Mouse (Mus musculus) embryonic facial prominence, embryonic 13.5 days (tissue): ENCODE results near the gene Cul7. TPM values are rescaled to one million over a fixed set of nuclear protein-coding genes. Genes with fewer than 3 reads are reported as not detected.
A peak's percentile ranks its signal among the peaks of the same experiment; 100 is the strongest.

Experiments
- ATAC-seq: fragments of 200-750 bp; cut with Nextera tagmentation; 2 replicates; pipeline ENCODE4 v1.8.0; 2017; ENCODE audit warnings: low read depth; ENCODE audit not compliant: insufficient number of reproducible peaks, insufficient read depth, low FRiP score, low TSS enrichment
- H3K27ac ChIP-seq: fragments of 300-500 bp; sonication (generic); 2 replicates; pipeline ENCODE4 v1.5.1; 2015; ENCODE audit warnings: moderate library complexity, mild to moderate bottlenecking, inconsistent platforms
- H3K27me3 ChIP-seq: fragments of 300-500 bp; sonication (generic); 2 replicates; pipeline ENCODE4 v1.6.1; 2015; ENCODE audit warnings: mild to moderate bottlenecking, inconsistent platforms
- H3K36me3 ChIP-seq: fragments of 300-500 bp; sonication (generic); 2 replicates; pipeline ENCODE4 v1.6.1; 2015; ENCODE audit warnings: mild to moderate bottlenecking, inconsistent platforms
- H3K4me1 ChIP-seq: fragments of 300-500 bp; sonication (generic); 2 replicates; pipeline ENCODE4 v1.6.1; 2015; ENCODE audit warnings: inconsistent platforms
- H3K4me2 ChIP-seq: fragments of 300-500 bp; sonication (generic); 2 replicates; pipeline ENCODE4 v1.6.1; 2015; ENCODE audit warnings: moderate library complexity, mild to moderate bottlenecking, inconsistent platforms
- H3K4me3 ChIP-seq: fragments of 300-500 bp; sonication (generic); 2 replicates; pipeline ENCODE4 v1.5.1; 2015; ENCODE audit warnings: mild to moderate bottlenecking, inconsistent platforms
- H3K9ac ChIP-seq: fragments of 300-500 bp; sonication (generic); 2 replicates; pipeline ENCODE4 v1.6.1; 2015; ENCODE audit warnings: mild to moderate bottlenecking, inconsistent platforms
- H3K9me3 ChIP-seq: fragments of 300-500 bp; sonication (generic); 2 replicates; pipeline ENCODE4 v1.6.1; 2016; ENCODE audit warnings: inconsistent platforms
- WGBS: fragments of 180-500 bp; shearing (Covaris S2); methylation state at CpG from one replicate; pipeline ENCODE4 v1.1.7; 2015; ENCODE audit warnings: mixed read lengths; 5-methylcytosine and 5-hydroxymethylcytosine counted together
- polyA plus RNA-seq: library from polyadenylated mRNA; unstranded; fragments of >200 nt; fragmentation: Nextera tagmentation; extraction: Ambion mirVana; gene quantifications from 2 replicates; pipeline ENCODE4 v1.2.1, GENCODE M21; 2015

Gene Cul7
- polyA plus RNA-seq, 1 experiment from 2014 or later = 57.4 TPM

GRCm38 (mm10) chr17:46674530-46675283 lies 24.6 kb downstream of the Cul7 start:
- Histone ChIP-seq H3K4me1 (peaks cover 40% of the 10 kb centered on the region), H3K4me3 (peak overlapping the region; percentile 84), H3K9me3 (no peaks in the 10 kb centered on the region), H3K9ac (peak overlapping the region; percentile 83), H3K4me2 (peak overlapping the region; percentile 85), H3K27me3 (no peaks in the 10 kb centered on the region), H3K27ac (peak overlapping the region; percentile 98), H3K36me3 (peaks cover 60% of the 10 kb centered on the region)
- 14% methylated on average over 15 of the region's 15 CpGs for WGBS
- ATAC-seq = peak; percentile 49; the same call in 1 of the 2 replicates

- no peaks in the 10 kb centered on the region for H3K9me3 ChIP-seq
- H3K27me3 ChIP-seq = no peaks in the 10 kb centered on the region
- no peak for ATAC-seq
- 81% methylated on average over 9 of the region's 9 CpGs for WGBS
- H3K9ac ChIP-seq = peak within 1 kb of the TSS; percentile 84
- peaks cover 47% of the 10 kb centered on the region for H3K36me3 ChIP-seq
- peaks cover 41% of the 10 kb centered on the region for H3K4me1 ChIP-seq
- peak within 1 kb of the TSS; percentile 95 for H3K4me2 ChIP-seq
- H3K4me3 ChIP-seq = peak within 1 kb of the TSS; percentile 89
- peak within 1 kb of the TSS; percentile 90 for H3K27ac ChIP-seq
Observed at GRCm38 (mm10) chr17:46678416-46678815, 28.3 kb downstream of the Cul7 start, which contains the start of gene Mea1. Gene Mea1, plus strand, starts transcription at chr17:46678793.

GRCm38 (mm10) chr17:46678911-46679310 lies 28.8 kb downstream of the Cul7 start:
- no peaks in the 10 kb centered on the region for H3K9me3 ChIP-seq
- H3K4me2 ChIP-seq = peak overlapping the region; percentile 95
- peak overlapping the region; percentile 84 for H3K9ac ChIP-seq
- H3K36me3 ChIP-seq = peaks cover 52% of the 10 kb centered on the region
- H3K27ac ChIP-seq = peak overlapping the region; percentile 90
- H3K4me1 ChIP-seq = peaks cover 40% of the 10 kb centered on the region
- 31% methylated on average over 9 of the region's 9 CpGs for WGBS
- ATAC-seq = no peak
- no peaks in the 10 kb centered on the region for H3K27me3 ChIP-seq
- peak overlapping the region; percentile 89 for H3K4me3 ChIP-seq

- WGBS = under 1% methylated on average over 34 of the region's 34 CpGs
- no peaks in the 10 kb centered on the region for H3K9me3 ChIP-seq
- H3K4me2 ChIP-seq = peak overlapping the region; percentile 95
- peaks cover 60% of the 10 kb centered on the region for H3K36me3 ChIP-seq
- H3K4me1 ChIP-seq = peaks cover 32% of the 10 kb centered on the region
- peak overlapping the region; percentile 90 for H3K27ac ChIP-seq
- H3K4me3 ChIP-seq = peak overlapping the region; percentile 89
- H3K27me3 ChIP-seq = no peaks in the 10 kb centered on the region
- peak; percentile 38 for ATAC-seq
- peak overlapping the region; percentile 84 for H3K9ac ChIP-seq
Observed at GRCm38 (mm10) chr17:46679843-46680759, 30.0 kb downstream of the Cul7 start.

- H3K4me1 ChIP-seq = peaks cover 27% of the 10 kb centered on the region
- peak within 1 kb of the TSS; percentile 95 for H3K4me2 ChIP-seq
- peak within 1 kb of the TSS; percentile 89 for H3K4me3 ChIP-seq
- H3K36me3 ChIP-seq = peaks cover 60% of the 10 kb centered on the region
- H3K9me3 ChIP-seq = no peaks in the 10 kb centered on the region
- under 1% methylated on average over 49 of the region's 49 CpGs for WGBS
- H3K27me3 ChIP-seq = no peaks in the 10 kb centered on the region
- H3K9ac ChIP-seq = peak within 1 kb of the TSS; percentile 84
- H3K27ac ChIP-seq = peak within 1 kb of the TSS; percentile 90
- peak; percentile 94 for ATAC-seq
Observed at GRCm38 (mm10) chr17:46680760-46681373, 30.7 kb downstream of the Cul7 start, which contains the start of gene Klhdc3. Gene Klhdc3, minus strand, starts transcription at chr17:46680914.

- Histone ChIP-seq H3K4me3 (peak overlapping the region; percentile 89), H3K4me1 (peaks cover 27% of the 10 kb centered on the region), H3K27me3 (no peaks in the 10 kb centered on the region), H3K9ac (peak overlapping the region; percentile 84), H3K27ac (peak overlapping the region; percentile 84), H3K36me3 (peaks cover 60% of the 10 kb centered on the region), H3K4me2 (peak overlapping the region; percentile 95), H3K9me3 (no peaks in the 10 kb centered on the region)
- 11% methylated on average over 12 of the region's 12 CpGs for WGBS
- no peak for ATAC-seq
Observed at GRCm38 (mm10) chr17:46681466-46682118, 31.5 kb downstream of the Cul7 start.

- H3K9me3 ChIP-seq = no peaks in the 10 kb centered on the region
- no peak overlapping the region for H3K4me3 ChIP-seq
- WGBS = 81% methylated on average over 16 of the region's 16 CpGs
- H3K4me2 ChIP-seq = no peak overlapping the region
- peaks cover 27% of the 10 kb centered on the region for H3K4me1 ChIP-seq
- no peak overlapping the region for H3K27ac ChIP-seq
- H3K27me3 ChIP-seq = no peaks in the 10 kb centered on the region
- H3K36me3 ChIP-seq = peaks cover 59% of the 10 kb centered on the region
- H3K9ac ChIP-seq = no peak overlapping the region
- no peak for ATAC-seq
Observed at GRCm38 (mm10) chr17:46682654-46683389, 32.7 kb downstream of the Cul7 start.

- H3K4me2 ChIP-seq = no peak overlapping the region
- no peak overlapping the region for H3K9ac ChIP-seq
- H3K27ac ChIP-seq = no peak overlapping the region
- WGBS = 91% methylated on average over 6 of the region's 6 CpGs
- ATAC-seq = no peak
- H3K9me3 ChIP-seq = no peaks in the 10 kb centered on the region
- peaks cover 53% of the 10 kb centered on the region for H3K36me3 ChIP-seq
- H3K4me1 ChIP-seq = peaks cover 9% of the 10 kb centered on the region
- H3K27me3 ChIP-seq = no peaks in the 10 kb centered on the region
- no peak overlapping the region for H3K4me3 ChIP-seq
Observed at GRCm38 (mm10) chr17:46685913-46686312, 35.8 kb downstream of the Cul7 start.

GRCm38 (mm10) chr17:46690665-46691064 lies 40.5 kb downstream of the Cul7 start:
- H3K9me3 ChIP-seq = no peaks in the 10 kb centered on the region
- H3K27ac ChIP-seq = no peak overlapping the region
- no peak overlapping the region for H3K9ac ChIP-seq
- WGBS = 96% methylated on average over 12 of the region's 12 CpGs
- H3K27me3 ChIP-seq = no peaks in the 10 kb centered on the region
- peaks cover 38% of the 10 kb centered on the region for H3K36me3 ChIP-seq
- no peak overlapping the region for H3K4me3 ChIP-seq
- H3K4me1 ChIP-seq = no peaks in the 10 kb centered on the region
- no peak for ATAC-seq
- H3K4me2 ChIP-seq = no peak overlapping the region

- ATAC-seq = no peak
- H3K4me3 ChIP-seq = no peak overlapping the region
- 88% methylated on average over 2 of the region's 2 CpGs for WGBS
- H3K9me3 ChIP-seq = no peaks in the 10 kb centered on the region
- H3K27ac ChIP-seq = no peak overlapping the region
- peaks cover 38% of the 10 kb centered on the region for H3K36me3 ChIP-seq
- no peak overlapping the region for H3K4me2 ChIP-seq
- no peaks in the 10 kb centered on the region for H3K27me3 ChIP-seq
- H3K4me1 ChIP-seq = no peaks in the 10 kb centered on the region
- no peak overlapping the region for H3K9ac ChIP-seq
Observed at GRCm38 (mm10) chr17:46691390-46691789, 41.3 kb downstream of the Cul7 start.
